Mouse (Mus musculus) v-Abl transformed pro-B cells (cell line): Measurements from ENCODE around the gene Clps.

Experiments used
- in situ Hi-C, 2 experiments: fragments of 400-800 bp; cut with MboI; formaldehyde crosslinking; loops; one replicate each; pipeline ENCODE4 v1.15.1; 2025; ENCODE audit not compliant: unreplicated experiment in 2 of 2

Clps gene

DNA sequence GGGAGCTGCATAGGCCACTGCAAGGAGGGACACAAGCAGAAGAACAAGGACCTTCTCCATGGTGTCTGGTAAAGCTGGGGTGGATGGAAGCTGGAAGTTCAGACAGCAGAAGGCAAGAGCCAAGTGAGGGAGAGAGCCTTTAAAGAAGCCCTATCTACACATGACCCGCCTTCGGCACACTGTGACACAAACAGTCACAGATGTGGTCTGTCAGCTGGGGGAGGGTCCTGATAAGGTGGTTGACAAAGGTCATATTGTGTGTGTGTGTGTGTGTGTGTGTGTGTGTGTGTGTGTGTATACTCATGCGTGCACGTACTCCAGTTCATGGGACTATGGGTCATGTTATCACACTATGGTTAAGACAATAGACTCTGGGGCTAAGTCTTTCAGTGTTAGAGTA, at the start of gene Clps:
Gene Clps (minus strand): TSS at position 169 of the 400 bp plus-strand sequence.
- in situ Hi-C loops = no loop called here

DNA sequence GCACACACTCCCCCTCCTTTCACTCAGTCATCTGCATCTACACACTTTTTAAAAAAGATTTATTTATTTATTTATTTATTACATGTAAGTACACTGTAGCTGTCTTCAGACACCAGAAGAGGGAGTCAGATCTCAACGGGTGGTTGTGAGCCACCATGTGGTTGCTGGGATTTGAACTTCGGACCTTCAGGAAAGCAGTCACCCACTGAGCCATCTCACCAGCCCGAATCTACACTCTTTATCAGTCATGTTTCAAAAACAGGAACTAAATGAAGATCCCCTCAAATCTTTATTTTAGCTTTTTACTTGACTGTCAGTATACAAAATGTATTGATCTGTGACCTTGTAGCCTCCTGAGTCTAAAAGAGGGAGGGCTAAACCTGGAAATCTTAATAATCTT, 49.0 kb upstream of the Clps start:
- in situ Hi-C loops = no loop called here

DNA sequence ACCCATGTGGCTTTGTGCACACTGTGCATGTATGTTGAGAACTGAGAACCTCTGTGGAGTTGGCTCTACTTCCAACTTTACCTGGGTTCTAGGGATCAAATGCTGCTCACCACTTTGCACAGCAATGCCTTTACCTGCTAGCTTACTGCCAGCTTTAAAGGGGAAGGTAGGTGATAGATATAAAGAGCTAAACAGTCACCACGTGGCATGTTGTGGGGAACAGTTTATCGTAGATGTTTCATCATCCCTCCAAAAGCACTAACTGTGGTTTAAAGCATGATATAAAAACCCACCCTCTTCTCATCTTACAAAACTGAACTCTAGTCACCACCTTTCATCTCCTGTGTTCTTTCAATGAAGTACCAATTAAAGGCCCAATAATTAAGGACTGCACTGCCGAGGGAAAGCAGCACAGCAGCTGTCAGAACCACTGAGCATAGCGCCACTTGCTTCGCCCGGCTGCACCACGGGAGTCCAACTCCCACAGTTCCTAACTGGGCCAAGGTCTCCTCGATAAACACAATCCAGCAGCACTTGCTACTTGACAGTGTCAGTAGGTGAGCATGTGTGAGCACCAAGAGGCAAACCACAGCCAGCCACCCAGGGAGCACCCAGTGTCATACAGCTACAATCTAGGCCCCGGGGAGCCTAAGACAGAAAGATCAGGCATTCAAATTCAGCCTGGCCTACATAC, 41.1 kb upstream of the Clps start:
- in situ Hi-C loops = no loop called here

DNA sequence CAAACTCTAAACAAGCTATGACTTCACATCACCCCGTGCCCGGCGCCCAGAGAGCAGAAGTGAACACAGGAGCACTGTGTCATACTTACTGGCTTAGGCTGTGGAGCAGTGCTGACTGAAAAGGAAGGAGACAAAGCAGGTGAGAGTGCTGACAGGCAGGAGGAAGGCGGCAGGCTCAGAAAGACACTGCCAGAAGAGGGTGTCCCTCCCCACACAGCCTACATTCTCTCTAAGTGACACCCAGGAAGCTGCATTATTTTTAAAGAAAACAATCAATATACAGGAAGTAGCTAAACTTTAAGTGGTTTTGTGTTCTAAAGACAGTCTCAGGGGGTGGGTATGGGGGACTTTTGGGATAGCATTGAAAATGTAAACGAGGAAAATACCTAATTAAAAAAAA, 40.2 kb upstream of the Clps start:
- in situ Hi-C loops = no loop called here

DNA sequence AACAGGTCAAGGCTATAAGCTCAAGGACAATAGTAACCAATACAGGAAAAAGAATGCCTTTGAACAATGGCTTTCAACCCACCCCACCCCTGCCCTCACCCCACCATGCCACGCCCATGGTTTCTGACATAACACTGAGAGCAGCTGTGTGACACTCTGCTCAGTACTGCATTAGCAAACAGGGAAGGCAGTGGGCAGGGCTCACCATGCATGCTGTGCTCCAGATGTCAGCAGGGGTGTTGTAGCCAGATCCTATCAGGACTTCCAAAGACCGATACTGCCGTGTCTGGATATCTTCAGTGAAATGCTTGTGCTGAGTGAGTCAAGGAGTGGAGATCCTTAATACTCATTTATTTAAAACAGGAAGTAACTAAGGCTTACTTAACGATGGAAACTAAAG, 33.4 kb upstream of the Clps start:
- in situ Hi-C loops = loop anchor here in 1 of 2 experiments (5.0 kb wide), 1 partner anchor 53 kb away; no protein-coding TSS in a partner anchor

DNA sequence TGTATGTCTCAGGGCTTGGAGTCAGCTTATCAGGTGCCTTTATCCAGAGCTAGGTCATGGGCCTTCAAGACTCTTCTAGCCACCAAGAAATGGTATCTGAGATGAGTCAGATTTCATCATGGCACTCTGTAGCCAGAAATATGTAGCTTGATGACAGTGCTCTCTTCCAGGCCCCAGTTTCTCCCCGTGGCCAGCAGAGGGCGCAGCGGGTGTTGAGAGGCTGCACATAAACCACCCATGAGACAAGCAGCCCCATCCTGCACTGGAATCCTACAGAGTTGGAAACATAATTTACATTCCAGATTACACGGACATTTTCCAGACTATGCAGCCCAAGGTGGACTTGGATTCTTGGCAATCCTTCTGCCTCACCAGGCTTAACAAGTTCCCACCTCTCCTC, 32.4 kb upstream of the Clps start:
- in situ Hi-C loops = loop anchor here in 1 of 2 experiments (5.0 kb wide), 1 partner anchor 54 kb away; no protein-coding TSS in a partner anchor

DNA sequence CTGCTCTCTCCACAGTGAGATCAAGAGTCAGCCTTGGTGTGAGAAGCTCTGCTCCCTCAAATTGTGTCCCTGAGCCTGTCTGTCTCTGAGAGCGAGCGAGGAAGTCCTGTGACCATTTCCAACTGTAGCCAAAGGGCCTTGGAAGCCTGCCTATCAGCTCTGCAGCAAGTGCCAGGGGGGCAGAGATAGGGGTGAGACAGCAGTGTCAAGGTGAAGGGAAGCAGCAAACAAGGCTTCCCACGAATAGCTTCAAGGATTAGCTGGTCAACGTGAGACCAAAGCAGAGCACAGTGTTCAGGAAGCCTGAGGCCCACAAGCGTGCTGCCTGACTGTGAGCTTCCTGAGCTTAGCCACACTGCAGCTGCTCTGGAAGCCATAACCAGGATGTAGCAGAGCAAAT, 30.9 kb upstream of the Clps start:
- in situ Hi-C loops = loop anchor here in 1 of 2 experiments (5.0 kb wide), 1 partner anchor 56 kb away; no protein-coding TSS in a partner anchor

DNA sequence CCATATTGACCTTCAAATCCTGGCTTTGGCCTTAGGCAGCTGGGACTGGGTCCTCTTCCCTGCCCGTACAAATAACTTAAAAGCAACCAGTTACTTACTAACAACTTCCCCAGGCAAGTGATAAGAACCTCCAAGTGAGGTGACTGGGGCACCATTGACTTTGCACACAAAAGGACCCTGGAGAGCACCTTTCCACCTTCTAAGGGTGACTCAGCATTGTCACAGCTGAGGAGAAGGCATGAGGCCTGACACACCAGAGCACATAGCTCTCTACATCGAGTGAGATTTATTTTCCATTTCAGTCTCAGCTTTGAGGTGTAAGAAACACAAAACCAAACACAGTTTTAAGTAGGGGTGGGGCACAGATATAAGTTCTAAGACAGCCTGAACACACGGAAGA, 30.0 kb upstream of the Clps start:
- in situ Hi-C loops = loop anchor here in 1 of 2 experiments (5.0 kb wide), 1 partner anchor 57 kb away; no protein-coding TSS in a partner anchor

DNA sequence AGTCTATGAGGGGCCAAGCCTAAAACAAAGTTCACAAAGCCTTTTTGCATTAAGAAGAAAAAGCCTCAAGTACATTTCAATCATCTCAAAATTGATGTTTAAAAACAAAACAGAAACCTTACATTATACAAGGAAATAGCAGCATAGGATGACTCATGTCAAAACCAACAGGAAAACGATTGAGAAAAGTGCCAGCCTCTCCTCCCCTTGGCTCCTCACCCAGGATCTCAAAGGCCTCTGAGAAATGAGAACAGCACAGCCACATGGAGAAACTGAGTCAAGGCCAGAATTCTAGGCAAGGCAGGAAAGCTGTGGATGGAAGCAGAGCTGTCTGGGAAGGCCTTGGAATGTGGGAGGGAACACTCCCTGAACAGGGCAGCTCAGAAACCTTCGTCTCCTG, 28.0 kb upstream of the Clps start:
- in situ Hi-C loops = no loop called here

DNA sequence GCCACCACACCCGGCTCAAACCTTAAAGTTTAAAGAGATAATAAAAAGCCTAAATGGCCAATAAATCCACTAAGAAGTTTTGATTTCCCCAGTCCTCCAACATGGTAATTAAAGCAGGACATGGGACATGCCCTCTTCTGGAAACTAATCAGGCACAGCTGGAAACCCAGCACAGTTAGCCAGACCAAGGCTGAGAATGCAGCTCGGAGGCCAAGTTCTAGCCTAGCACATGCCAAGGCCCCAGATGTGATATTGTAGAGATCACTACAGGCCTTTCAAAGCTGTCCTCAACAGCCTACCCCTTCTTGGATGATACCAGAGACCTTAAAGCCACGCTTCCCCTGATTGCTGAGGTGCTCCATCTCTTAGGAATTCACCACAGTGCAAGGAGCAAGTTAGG, 25.9 kb upstream of the Clps start:
- in situ Hi-C loops = no loop called here

DNA sequence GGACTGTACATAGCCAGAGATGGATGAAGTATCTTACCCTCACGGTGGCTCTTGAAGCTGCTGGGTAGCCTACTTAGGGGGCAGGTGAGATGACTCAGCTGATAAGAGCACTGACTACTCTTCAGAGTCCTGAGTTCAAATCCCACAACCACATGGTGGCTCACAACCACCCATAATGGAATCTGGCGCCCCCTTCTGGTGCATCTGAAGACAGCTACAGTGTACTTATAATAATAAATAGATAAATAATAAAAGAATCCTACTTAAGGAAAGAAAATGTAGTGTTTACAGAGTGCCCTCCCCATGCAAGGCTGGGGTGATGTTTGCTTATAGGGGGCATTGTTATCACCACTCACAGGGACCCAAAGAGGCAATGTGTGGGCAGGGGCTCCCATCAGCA, 20.5 kb upstream of the Clps start:
- in situ Hi-C loops = no loop called here

DNA sequence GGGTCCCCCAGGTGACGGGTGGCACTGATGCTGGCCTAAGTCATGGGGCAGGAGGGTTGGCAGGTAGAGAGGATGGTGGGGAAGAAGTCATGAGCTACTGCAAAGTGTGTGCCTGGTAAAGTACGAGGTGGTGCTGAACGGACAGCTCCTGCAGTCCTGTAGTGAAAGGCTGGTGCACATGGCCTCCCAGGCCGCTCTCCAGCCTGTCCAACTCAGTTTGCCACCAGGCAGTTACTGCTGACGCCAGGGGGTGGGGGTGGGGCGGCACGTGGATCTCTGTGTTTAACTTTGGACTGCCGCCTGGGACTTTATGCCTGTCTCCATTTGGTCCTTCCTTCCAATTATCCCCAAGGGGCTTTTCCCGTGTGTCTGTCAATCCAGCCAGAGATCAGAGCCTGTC, 19.8 kb upstream of the Clps start:
- in situ Hi-C loops = no loop called here

DNA sequence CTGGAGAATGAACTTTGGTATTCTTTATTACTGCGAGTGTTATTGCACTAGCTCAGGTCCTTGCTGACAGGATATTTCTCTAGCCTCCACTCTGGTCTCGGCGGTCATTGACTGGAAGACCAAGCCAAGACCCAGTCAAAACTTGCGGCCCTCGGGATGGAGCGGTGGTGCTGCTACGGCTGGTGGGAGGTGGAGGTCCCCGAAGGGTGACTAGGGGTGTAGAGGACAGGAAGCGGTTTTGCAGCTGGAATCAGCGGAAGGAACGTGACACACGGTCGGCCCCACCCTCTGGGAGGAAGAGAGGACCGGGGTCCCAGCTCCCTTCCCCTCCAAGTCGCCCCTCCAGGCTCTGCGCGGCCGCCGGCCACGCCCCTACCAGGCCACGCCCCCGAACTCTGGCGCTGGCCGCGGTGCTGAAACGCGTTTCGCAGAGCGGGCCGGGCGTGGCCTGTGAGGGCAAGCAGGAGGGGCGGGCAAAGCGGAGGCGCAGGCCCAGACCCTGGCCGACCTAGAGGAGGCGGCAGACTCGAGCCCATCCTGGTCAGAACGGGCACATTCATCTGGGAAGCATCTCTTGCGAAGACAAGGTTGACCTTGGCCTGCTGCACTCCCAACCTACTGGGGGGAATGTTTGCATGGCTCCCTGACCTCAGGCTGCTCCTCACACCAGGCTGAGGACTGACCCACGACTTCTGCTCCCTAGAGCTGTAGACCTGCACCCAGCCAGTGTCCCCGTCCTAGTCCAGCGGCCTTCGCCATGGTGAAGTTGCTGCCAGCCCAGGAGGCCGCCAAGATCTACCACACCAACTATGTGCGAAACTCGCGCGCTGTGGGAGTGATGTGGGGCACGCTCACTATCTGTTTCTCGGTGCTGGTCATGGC, 14.9 kb upstream of the Clps start, which contains the start of gene Lhfpl5:
Gene Lhfpl5 (plus strand): TSS at position 398 of the 882 bp plus-strand sequence.
- in situ Hi-C loops = no loop called here

DNA sequence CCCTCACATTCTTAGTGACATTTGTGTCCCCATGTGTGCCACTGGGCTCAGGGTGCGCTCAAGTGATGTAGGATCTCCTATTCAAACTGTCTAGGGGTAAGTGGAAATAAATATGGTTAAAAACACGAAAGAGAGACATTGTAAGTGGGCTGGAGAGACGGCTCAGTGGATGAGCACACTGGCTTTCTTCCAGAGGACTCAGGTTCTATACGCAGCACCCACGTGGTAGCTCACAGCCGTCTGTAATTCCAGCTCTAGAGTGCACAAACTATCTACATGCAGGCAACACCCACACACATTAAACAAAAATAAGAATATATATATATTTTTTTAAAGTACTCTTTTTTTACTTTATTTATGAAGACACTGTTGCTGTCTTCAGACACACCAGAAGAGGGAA, 12.4 kb upstream of the Clps start:
- in situ Hi-C loops = no loop called here

DNA sequence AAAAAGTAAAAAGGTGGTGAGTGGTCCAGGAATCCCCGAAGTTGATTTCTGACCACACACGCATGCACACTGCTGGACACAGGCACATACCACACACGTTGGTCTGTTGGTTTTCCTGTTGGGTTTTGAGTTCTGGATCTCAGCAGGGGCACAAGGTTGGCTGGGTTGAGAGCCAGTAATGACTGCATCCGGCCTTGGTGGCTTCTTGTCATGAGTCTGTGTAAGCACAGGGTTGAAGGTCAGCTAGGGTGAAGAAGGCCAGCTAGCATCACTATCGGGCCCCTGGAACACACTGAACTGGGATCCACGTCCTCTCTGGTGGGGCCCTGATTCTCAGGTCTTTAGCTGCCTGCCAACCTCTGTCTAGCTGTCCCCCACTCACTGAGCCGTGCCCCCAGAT, 12.0 kb upstream of the Clps start:
- in situ Hi-C loops = no loop called here

DNA sequence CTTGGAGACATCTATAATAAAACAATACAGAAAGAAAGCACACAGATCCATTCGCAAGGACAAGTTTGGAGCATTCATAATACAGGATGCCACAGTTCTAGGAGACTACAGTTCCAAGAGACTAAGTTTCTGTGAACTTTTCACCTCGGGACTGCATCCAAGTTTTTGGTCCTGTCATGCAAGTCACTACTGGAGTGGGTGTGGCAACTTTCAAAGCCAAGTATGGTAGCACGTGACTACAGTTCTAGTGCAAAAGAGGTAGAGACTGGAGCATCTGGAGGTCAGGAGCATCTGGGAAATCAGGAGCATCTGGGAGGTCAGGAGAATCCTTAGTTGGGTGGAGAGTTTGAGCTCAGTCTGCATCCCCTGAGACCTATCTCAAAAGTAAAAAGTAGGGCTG, 11.3 kb upstream of the Clps start:
- in situ Hi-C loops = no loop called here

DNA sequence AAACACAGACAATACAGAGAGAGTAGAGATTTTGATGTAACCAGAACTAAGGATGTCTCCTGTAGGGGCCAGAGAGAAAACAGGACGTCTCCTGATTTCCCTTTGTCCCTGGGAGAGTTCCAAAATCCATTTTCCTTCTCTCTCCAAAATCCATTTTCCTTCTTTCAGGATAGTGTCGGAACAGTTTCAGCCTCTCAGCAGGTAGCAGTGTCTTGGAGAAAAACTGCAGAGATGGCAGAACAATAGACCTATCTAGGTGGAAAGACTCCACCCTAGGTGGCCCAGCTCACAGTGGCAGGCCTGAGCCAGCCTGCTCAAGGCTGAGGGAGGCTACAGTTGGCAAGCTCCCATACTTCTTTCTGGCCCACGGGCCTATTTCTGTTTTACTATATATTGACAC, 7.0 kb upstream of the Clps start:
- in situ Hi-C loops = no loop called here

DNA sequence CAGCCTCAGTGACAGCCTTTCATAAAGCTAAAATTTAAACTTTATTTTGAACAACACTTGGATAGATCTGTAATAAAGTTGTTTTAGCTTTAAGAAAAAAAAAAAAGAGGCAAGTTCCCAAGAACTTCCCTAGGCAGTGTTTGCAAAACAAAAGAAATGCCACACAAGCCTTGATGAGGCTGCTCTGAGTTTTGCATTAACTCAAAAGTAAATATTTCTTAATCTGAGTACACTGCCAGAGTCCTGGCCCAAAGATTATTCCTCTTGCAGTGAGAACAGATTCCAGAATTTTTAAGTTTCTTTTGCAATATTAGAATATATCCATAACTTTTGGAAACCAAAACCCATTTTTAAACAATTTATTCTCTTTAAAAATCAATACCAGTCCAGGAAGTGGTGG, 4.6 kb upstream of the Clps start:
- in situ Hi-C loops = no loop called here

DNA sequence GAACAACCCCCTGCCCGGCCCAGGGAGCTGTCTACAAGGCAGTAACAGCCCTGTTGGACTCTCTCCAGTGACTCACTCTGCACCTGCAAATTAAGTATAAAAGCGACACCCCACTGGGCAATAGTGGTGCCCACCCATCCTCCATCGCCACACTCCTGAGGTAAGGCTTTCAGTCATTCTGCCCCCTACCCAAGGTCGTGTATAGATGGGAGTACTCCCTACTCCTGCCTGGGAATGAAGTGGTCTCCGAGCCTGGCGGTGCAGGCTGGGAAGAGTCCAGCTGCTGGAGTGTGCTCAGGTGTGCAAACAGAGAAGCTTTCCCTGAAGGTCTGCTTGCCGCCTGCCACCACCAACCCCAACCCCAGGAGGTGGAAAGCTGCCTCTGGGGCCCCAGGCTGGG, 1.0 kb upstream of the Clps start:
- in situ Hi-C loops = no loop called here

DNA sequence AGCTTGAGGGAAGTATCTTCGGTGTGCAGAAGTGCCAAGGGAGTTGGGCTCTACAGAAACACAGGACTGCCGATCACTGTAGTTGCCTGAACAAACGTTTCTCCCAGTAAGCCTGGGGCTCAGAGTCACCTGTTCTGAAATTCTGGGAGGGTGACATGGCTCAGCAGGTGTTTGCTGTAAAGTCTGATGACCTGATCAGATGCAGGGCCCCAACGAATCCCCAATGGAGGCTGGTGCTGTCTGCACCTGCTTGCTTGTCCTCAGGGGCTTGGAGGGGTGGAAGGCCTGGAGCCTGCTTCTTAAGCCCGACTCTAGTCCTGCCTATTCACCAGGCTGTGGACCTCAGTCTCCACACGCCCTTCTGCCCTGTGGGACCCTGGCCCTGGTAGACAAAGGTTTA, 2.8 kb downstream of the Clps start:
- in situ Hi-C loops = no loop called here

DNA sequence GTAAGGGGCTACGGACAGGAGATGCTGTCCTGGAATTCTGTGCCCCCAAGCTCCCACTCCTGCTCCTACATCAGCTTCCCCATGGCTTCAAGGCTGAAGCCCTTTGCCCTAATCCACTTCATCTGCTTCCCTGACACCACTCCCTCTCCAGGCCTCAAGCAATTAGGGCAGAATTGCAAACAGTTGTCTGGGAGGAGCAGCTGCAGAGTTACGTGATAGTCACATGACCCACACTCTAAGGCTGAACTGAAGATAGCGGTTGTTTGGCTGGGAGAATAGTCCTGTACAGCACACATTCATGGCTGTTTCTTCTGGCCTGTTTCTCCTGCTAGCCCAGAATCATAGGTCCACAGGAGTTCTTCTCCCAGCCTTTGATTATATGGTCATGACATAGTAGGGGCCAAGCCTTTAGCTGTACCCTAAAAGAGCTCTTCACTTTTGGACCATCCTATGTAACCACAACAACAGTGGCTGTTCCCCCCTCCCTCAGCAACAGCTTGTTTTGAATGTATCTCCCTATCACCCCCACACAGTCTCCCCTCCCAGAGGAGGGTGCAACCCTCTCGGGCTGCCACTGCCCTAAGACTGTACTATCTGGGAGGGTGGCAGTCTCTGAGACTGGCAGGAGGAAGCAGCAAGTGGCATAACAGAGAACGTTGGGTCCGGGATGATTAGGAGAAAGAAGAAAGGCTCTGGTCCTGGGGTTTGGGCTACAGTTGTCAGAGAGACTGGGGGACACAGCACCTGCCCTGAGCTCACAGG, 3.8 kb downstream of the Clps start:
- in situ Hi-C loops = no loop called here
